Mouse (Mus musculus) stomach, embryonic 15.5 days (tissue): ENCODE data around the gene Wdr1. TPM values are rescaled to one million over a fixed set of nuclear protein-coding genes. Genes with fewer than 3 reads are reported as not detected.
"Not testable (repeated sequence)": the region's sequence is repeated elsewhere in the genome, so short reads cannot be mapped to it uniquely, and the experiment has no call there.

ENCODE experiments used
- ATAC-seq: fragments of 200-750 bp; cut with Nextera tagmentation; 2 replicates; pipeline ENCODE4 v1.8.0; 2017; ENCODE audit warnings: low read depth, moderate number of reproducible peaks, moderate TSS enrichment; ENCODE audit not compliant: insufficient read depth, low FRiP score
- H3K27ac ChIP-seq: fragments of 300-500 bp; sonication (generic); 2 replicates; pipeline ENCODE4 v1.5.1; 2015; ENCODE audit warnings: mild to moderate bottlenecking, inconsistent platforms
- H3K27me3 ChIP-seq: fragments of 300-500 bp; sonication (generic); replicated peaks from 2 replicates; pipeline ENCODE4 v1.6.1; 2015; ENCODE audit warnings: inconsistent platforms
- H3K36me3 ChIP-seq: fragments of 300-500 bp; sonication (generic); 2 replicates; pipeline ENCODE4 v1.6.1; 2015; ENCODE audit warnings: inconsistent platforms
- H3K4me1 ChIP-seq: fragments of 300-500 bp; sonication (generic); 2 replicates; pipeline ENCODE4 v1.6.1; 2015; ENCODE audit warnings: inconsistent platforms
- H3K4me2 ChIP-seq: fragments of 300-500 bp; sonication (generic); 2 replicates; pipeline ENCODE4 v1.6.1; 2015; ENCODE audit warnings: mild to moderate bottlenecking, inconsistent platforms
- H3K4me3 ChIP-seq: fragments of 300-500 bp; sonication (generic); replicated peaks from 2 replicates; pipeline ENCODE4 v1.5.1; 2015; ENCODE audit warnings: inconsistent platforms
- H3K9ac ChIP-seq: fragments of 300-500 bp; sonication (generic); 2 replicates; pipeline ENCODE4 v1.6.1; 2015; ENCODE audit warnings: inconsistent platforms
- H3K9me3 ChIP-seq: fragments of 300-500 bp; sonication (generic); 2 replicates; pipeline ENCODE4 v1.6.1; 2016; ENCODE audit warnings: inconsistent platforms
- WGBS: fragments of 180-500 bp; shearing (Covaris S2); methylation state at CpG from one replicate; pipeline ENCODE4 v1.1.7; 2015; 5-methylcytosine and 5-hydroxymethylcytosine counted together
- polyA plus RNA-seq: library from polyadenylated mRNA; unstranded; fragments of >200 nt; fragmentation: Nextera tagmentation; extraction: Ambion mirVana; gene quantifications from 2 replicates; pipeline ENCODE4 v1.2.1, GENCODE M21; 2015

Gene Wdr1
- 227 TPM in 2 replicates for polyA plus RNA-seq

GRCm38 (mm10) chr5:38563121-38563520 lies at the start of gene Wdr1:
Wdr1 (minus strand) TSS chr5:38563221.
- 77% methylated on average over 2 of the region's 2 CpGs for WGBS
- Histone ChIP-seq H3K36me3 (peaks cover 14% of the 10 kb centered on the region; the same call in 1 of the 2 replicates), H3K27ac (peak within 1 kb of the TSS; percentile 98), H3K9me3 (no peaks in the 10 kb centered on the region), H3K4me1 (peaks cover 18% of the 10 kb centered on the region), H3K27me3 (no peaks in the 10 kb centered on the region), H3K9ac (peak within 1 kb of the TSS; percentile 70), H3K4me2 (peak within 1 kb of the TSS; percentile 57), H3K4me3 (peak within 1 kb of the TSS; percentile 92)
- no peak for ATAC-seq

- no peak overlapping the region for H3K27ac ChIP-seq
- no peaks in the 10 kb centered on the region for H3K36me3 ChIP-seq
- no peak for ATAC-seq
- H3K4me1 ChIP-seq, result no peaks in the 10 kb centered on the region
- H3K4me2 ChIP-seq, result no peak overlapping the region
- H3K27me3 ChIP-seq, result no peaks in the 10 kb centered on the region
- no peak overlapping the region for H3K9ac ChIP-seq
- no peak overlapping the region for H3K4me3 ChIP-seq
- 85% methylated on average over 3 of the region's 3 CpGs for WGBS
- no peaks in the 10 kb centered on the region for H3K9me3 ChIP-seq
These were observed 48.1 kb upstream of the Wdr1 start for GRCm38 (mm10) chr5:38611118-38611517.

- H3K27me3 ChIP-seq, H3K27ac ChIP-seq, H3K4me2 ChIP-seq, H3K4me3 ChIP-seq, ATAC-seq, H3K9ac ChIP-seq, H3K36me3 ChIP-seq, H3K9me3 ChIP-seq, H3K4me1 ChIP-seq: not testable (repeated sequence)
- 79% methylated on average over 4 of the region's 4 CpGs for WGBS
These were observed 45.2 kb upstream of the Wdr1 start for GRCm38 (mm10) chr5:38608219-38608618.

- WGBS, result 59% methylated on average over 11 of the region's 11 CpGs
- H3K4me1 ChIP-seq, result no peaks in the 10 kb centered on the region
- peak overlapping the region; percentile 32 for H3K4me2 ChIP-seq
- H3K9ac ChIP-seq, result no peak overlapping the region
- peak overlapping the region; percentile 20 for H3K4me3 ChIP-seq
- ATAC-seq, result no peak
- no peaks in the 10 kb centered on the region for H3K36me3 ChIP-seq
- H3K9me3 ChIP-seq, result no peaks in the 10 kb centered on the region
- no peaks in the 10 kb centered on the region for H3K27me3 ChIP-seq
- no peak overlapping the region for H3K27ac ChIP-seq
These were observed 35.8 kb upstream of the Wdr1 start for GRCm38 (mm10) chr5:38598647-38599304.

- ATAC-seq, result no peak
- 52% methylated on average over 9 of the region's 9 CpGs for WGBS
These were observed 25.9 kb upstream of the Wdr1 start for GRCm38 (mm10) chr5:38588924-38589323.

DNA sequence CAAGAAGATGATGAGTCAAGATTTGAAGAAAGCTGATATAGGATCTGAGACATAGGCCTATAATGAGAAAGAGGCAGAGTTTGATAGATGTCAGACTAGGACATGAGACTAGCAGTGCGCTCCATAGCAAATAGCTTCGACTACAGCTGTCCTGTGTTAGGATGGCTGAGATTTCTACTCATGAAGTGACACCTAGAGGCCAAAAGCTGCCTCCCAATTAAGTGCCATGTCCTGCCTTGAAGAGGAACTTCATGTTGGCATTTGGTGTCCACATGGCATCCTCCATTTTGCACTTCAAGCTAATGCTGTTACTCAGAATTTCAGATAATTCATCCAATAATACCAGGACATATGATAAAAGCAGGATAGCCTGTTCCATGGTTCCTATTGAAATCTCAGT lies 22.4 kb upstream of the Wdr1 start:
- no peaks in the 10 kb centered on the region for H3K36me3 ChIP-seq
- WGBS, result 93% methylated on average over 2 of the region's 2 CpGs
- no peak overlapping the region for H3K27ac ChIP-seq
- no peak overlapping the region for H3K9ac ChIP-seq
- no peaks in the 10 kb centered on the region for H3K4me1 ChIP-seq
- no peak overlapping the region for H3K4me3 ChIP-seq
- no peak overlapping the region for H3K4me2 ChIP-seq
- H3K9me3 ChIP-seq, result no peaks in the 10 kb centered on the region
- no peak for ATAC-seq
- H3K27me3 ChIP-seq, result no peaks in the 10 kb centered on the region

More at GRCm38 (mm10) chr5:38588924-38589323, 25.9 kb upstream of the Wdr1 start:
- no peaks in the 10 kb centered on the region for H3K9me3 ChIP-seq
- H3K4me1 ChIP-seq, result no peaks in the 10 kb centered on the region
- no peaks in the 10 kb centered on the region for H3K27me3 ChIP-seq
- H3K27ac ChIP-seq, result no peak overlapping the region
- H3K4me3 ChIP-seq, result no peak overlapping the region
- no peaks in the 10 kb centered on the region for H3K36me3 ChIP-seq
- H3K4me2 ChIP-seq, result no peak overlapping the region
- H3K9ac ChIP-seq, result no peak overlapping the region

GRCm38 (mm10) chr5:38583026-38583425 lies 20.0 kb upstream of the Wdr1 start:
- H3K4me2 ChIP-seq, result no peak overlapping the region
- 74% methylated on average over 4 of the region's 4 CpGs for WGBS

GRCm38 (mm10) chr5:38580703-38581102 lies 17.7 kb upstream of the Wdr1 start:
- WGBS, result 30% methylated on average over 6 of the region's 6 CpGs
- Histone ChIP-seq H3K4me3 (no peak overlapping the region), H3K36me3 (no peaks in the 10 kb centered on the region), H3K9me3 (no peaks in the 10 kb centered on the region), H3K4me1 (no peaks in the 10 kb centered on the region), H3K9ac (no peak overlapping the region), H3K27me3 (no peaks in the 10 kb centered on the region), H3K27ac (no peak overlapping the region), H3K4me2 (no peak overlapping the region)
- no peak for ATAC-seq

More at GRCm38 (mm10) chr5:38583026-38583425, 20.0 kb upstream of the Wdr1 start:
- no peak for ATAC-seq
- Histone ChIP-seq H3K36me3 (no peaks in the 10 kb centered on the region), H3K4me1 (no peaks in the 10 kb centered on the region), H3K9ac (no peak overlapping the region), H3K4me3 (no peak overlapping the region), H3K9me3 (no peaks in the 10 kb centered on the region), H3K27ac (no peak overlapping the region), H3K27me3 (no peaks in the 10 kb centered on the region)

DNA sequence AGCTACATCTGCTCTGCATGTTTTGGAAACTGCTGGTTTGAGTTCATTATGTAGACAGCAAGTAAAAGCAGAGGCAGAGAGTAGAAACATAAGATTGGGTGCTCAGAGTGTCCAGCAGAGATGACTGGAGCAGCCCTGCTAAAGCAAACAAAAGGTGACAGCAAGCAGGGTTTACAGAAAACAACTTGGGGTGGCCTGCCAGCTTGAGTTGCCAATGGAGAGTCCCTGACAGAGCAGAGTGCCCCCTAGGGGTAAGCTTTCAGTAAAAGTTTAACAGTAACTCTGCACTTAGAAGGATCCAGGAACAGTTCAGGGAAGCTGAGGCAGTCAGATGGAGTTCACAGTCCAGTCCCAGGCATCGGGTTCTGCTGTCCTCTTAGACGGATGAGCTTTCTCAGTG lies 7.9 kb upstream of the Wdr1 start:
- no peak overlapping the region for H3K4me3 ChIP-seq
- 64% methylated on average over 2 of the region's 2 CpGs for WGBS
- no peak overlapping the region for H3K4me2 ChIP-seq
- no peak overlapping the region for H3K27ac ChIP-seq
- no peaks in the 10 kb centered on the region for H3K4me1 ChIP-seq
- H3K27me3 ChIP-seq, result no peaks in the 10 kb centered on the region
- no peak for ATAC-seq
- no peak overlapping the region for H3K9ac ChIP-seq
- H3K9me3 ChIP-seq, result no peaks in the 10 kb centered on the region
- no peaks in the 10 kb centered on the region for H3K36me3 ChIP-seq

DNA sequence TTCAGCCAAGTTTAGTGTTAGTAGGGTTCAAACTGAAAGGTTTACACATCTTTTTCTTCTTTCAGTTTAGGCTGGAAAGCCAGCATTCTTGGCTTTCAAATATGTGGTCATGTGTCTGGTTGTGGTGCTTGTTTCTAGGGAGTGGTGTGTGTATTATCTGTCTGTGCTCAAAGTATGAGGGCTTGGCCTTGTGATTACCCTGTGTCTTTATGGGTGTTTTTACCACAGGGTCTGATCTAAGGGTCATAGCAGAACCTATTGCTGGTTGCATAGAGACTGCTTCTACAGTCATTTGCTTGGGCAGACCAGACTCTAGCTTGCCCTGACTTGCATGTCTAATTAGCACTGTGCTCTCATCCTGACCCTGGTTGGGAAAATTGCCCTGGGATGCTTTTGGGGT lies 5.6 kb upstream of the Wdr1 start:
- no peaks in the 10 kb centered on the region for H3K27me3 ChIP-seq
- H3K9me3 ChIP-seq, result no peaks in the 10 kb centered on the region
- no peak overlapping the region for H3K4me2 ChIP-seq
- no peaks in the 10 kb centered on the region for H3K4me1 ChIP-seq
- H3K9ac ChIP-seq, result no peak overlapping the region
- H3K36me3 ChIP-seq, result no peaks in the 10 kb centered on the region
- H3K27ac ChIP-seq, result no peak overlapping the region
- no peak for ATAC-seq
- H3K4me3 ChIP-seq, result no peak overlapping the region

GRCm38 (mm10) chr5:38564831-38565230 lies 1.8 kb upstream of the Wdr1 start:
- H3K9ac ChIP-seq, result no peak overlapping the region
- no peak overlapping the region for H3K27ac ChIP-seq
- H3K36me3 ChIP-seq, result peaks cover under 1% of the 10 kb centered on the region; the same call in 1 of the 2 replicates
- WGBS, result 79% methylated on average over 6 of the region's 6 CpGs
- no peaks in the 10 kb centered on the region for H3K9me3 ChIP-seq
- no peaks in the 10 kb centered on the region for H3K27me3 ChIP-seq
- no peak overlapping the region for H3K4me2 ChIP-seq
- no peak for ATAC-seq
- no peak overlapping the region for H3K4me3 ChIP-seq
- peaks cover 6% of the 10 kb centered on the region for H3K4me1 ChIP-seq

DNA sequence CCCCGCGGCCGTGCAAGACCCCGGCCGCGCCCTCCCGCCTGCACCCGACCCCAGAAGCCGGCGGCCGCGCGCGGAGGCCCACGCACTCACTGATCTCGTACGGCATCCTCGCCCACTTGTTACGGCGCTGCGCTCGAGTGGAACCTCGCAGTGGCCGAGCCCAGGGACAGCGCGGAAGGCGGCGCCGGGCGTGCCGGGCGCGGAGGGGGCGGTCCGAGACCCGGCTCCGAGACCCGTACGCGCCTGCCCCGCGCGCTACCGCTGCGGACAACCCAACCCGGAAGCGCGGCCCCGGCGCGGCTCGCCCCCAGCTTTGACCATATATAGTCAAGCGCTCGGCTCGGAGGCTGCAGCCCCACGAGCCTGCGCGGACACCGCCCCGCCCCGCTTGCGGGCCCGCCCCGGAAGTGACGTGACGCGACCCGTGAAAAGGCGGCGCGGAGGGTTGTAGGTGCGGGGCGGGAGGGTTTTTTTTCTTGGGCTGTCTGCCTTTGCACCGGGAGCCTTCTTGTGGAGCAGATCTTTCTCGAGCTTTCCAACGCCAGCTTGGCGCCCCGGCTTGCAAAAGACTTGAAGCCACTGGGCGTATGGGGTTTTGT lies 1.5 kb downstream of the Wdr1 start:
- Histone ChIP-seq H3K4me2 (peak overlapping the region; percentile 76), H3K9ac (peak overlapping the region; percentile 94), H3K36me3 (peaks cover 17% of the 10 kb centered on the region; the same call in 1 of the 2 replicates), H3K9me3 (no peaks in the 10 kb centered on the region), H3K4me3 (peak overlapping the region; percentile 92), H3K27me3 (no peaks in the 10 kb centered on the region), H3K27ac (peak overlapping the region; percentile 98), H3K4me1 (peaks cover 18% of the 10 kb centered on the region)
- 1% methylated on average over 64 of the region's 79 CpGs for WGBS
- peak; percentile 97 for ATAC-seq
